Mouse (Mus musculus) gastrocnemius, adult 8-10 months (tissue): ENCODE measurements at regions not wholly inside any gene's neighbourhood (a gene's known extent, or its start where the extent isn't known, plus 50 kb on each side); places are given as distances from the start of the nearest gene placed in this dataset.

ENCODE experiments used
- DNase-seq, 2 experiments: peaks; one replicate each; pipeline ENCODE4 v3.0.0; 2022; ENCODE audit warnings: low spot score in 2 of 2

- DNase-seq = no peak
Measured at GRCm38 (mm10) chr9:59153945-59154344, 117.7 kb upstream of the Neo1 start.

DNA sequence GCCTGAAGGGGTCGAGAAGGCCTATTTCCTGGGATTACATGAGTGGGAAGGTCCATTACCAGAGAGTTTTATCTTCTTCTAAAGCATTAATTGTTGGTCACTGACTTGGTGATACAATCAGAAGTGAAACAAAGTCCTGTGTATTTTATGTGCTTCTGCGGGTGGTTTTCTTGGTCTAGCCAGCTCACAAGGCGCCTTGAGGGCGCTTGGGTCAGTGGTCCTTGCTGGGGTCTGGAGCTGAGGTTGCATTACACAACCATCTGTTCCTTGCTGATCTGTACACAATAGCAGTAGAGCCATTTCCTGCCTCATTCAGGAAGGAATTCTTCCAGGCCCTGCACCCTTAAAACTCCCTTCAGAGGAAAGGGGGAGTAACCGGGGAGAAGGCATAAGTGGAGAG, 116.9 kb upstream of the Neo1 start:
- no peak for DNase-seq

DNA sequence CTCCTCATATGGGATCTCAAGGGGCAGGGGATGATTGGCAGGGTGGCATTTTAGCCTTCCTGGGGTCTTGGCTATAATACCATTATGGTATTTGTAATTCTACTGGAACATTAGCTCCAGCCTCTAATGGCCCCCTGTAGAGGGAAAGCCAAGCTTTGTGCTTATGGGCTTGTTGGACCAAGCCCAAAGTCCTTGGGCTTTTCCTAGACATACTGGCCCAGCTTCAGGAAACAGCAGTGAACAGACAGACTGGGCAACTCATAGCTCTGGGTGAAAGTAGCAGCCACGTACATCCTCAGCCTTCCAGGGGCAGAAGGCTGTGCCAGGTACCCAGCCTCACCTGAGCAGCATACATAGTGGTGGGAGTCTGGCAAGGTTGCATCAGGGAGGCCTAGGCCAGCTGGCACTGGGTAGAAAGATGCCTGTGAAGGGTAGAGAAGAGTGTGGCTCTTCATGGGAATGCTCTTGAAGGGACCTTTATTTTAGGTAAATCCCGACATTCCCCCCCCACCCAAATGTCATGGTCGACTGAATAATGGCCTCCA, 108.1 kb upstream of the Neo1 start:
- DNase-seq = no peak

- no peak for DNase-seq
Measured at GRCm38 (mm10) chr9:59143610-59144009, 107.4 kb upstream of the Neo1 start.

- peak; percentile 43 to 54 for DNase-seq
Measured at GRCm38 (mm10) chr9:59134171-59135041, 98.2 kb upstream of the Neo1 start.

DNA sequence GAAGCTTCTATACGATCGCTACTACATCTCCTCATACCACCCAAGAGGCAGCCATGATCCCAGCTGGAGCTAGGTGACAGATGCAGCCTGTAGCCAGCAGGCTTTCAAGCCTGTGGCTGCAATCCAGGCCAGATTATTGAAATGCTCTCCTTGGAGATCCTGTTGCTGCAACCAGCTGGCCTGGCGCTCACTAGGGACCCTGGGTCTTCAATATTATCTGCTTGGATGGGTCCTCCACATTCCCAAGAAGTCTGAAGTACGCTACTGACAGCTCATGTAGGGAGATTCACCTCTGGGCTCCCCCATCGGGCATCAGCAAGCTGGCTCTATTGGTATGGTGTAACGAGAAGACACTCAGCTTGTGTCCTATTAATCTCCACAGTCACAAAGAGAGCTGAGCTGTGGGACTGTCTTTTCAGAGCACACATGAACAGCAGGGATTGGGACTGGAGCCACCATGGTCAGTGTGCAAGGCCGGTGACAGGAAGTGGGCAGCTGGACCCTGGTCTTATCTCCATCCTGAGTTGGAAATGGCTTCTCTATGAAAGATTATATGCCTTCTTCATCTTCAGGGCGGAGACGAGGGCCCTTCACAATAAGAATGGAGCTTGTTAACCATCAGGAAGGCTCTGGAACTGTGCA, 93.6 kb upstream of the Neo1 start:
- DNase-seq = peak in 1 of 2 experiments; percentile 6

DNA sequence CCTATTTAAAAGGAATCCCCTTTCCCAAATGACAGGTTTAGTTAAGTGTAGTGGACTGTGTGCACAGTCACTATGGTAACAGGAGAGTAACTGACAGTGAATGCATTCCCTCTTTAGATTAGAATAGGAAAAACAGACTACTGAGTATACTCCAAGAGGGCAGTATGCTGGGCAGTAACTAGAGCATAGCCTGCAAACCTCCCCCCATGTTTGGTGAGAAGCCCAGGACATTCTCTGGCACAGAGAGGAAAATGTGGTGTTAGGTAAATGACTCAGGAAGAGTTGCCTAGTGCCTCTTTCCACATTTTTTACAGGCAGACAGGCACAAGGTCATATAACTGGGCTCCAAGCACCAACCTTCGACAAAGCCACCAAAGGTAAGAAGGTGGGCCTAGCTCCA, 93.0 kb upstream of the Neo1 start:
- DNase-seq = no peak

GRCm38 (mm10) chr9:59128023-59128422, 91.8 kb upstream of the Neo1 start:
- DNase-seq = no peak

- DNase-seq = no peak
Measured at GRCm38 (mm10) chr9:59125886-59126285, 89.6 kb upstream of the Neo1 start.

DNA sequence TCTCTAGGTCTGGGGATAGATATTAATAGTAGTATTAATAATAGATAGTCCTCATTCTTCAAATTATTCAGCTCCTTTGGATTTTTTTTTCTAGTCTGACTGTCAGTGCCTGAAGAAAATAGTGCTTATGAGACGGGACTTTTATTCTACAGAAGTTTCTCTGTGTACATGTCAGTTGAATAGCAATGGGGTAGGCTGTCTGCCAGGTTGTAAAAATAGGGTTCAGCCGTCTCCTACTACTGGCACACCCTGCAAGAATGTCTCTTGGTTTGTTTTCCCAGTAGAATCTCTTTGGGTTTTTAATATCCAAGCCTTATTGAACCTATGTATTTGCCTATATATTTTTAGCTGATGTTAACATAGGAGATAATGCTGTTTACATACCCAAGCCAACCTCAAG, 80.3 kb upstream of the Neo1 start:
- DNase-seq = no peak

- DNase-seq = no peak
Measured at GRCm38 (mm10) chr9:59113859-59114258, 77.6 kb upstream of the Neo1 start.

GRCm38 (mm10) chr9:59099738-59100137, 63.5 kb upstream of the Neo1 start:
- no peak for DNase-seq

GRCm38 (mm10) chr9:59097564-59097963, 61.3 kb upstream of the Neo1 start:
- no peak for DNase-seq

- peak in 1 of 2 experiments; percentile 31 for DNase-seq
Measured at GRCm38 (mm10) chr9:59096551-59097268, 60.5 kb upstream of the Neo1 start.

GRCm38 (mm10) chr9:59095626-59096025, 59.4 kb upstream of the Neo1 start:
- DNase-seq = peak in 1 of 2 experiments; percentile 32

- no peak for DNase-seq
Measured at GRCm38 (mm10) chr9:59094106-59094505, 57.9 kb upstream of the Neo1 start.

GRCm38 (mm10) chr9:59091179-59091578, 54.9 kb upstream of the Neo1 start:
- peak in 1 of 2 experiments; percentile 25 for DNase-seq

- no peak for DNase-seq
Measured at GRCm38 (mm10) chr9:59087704-59088103, 51.5 kb upstream of the Neo1 start.

DNA sequence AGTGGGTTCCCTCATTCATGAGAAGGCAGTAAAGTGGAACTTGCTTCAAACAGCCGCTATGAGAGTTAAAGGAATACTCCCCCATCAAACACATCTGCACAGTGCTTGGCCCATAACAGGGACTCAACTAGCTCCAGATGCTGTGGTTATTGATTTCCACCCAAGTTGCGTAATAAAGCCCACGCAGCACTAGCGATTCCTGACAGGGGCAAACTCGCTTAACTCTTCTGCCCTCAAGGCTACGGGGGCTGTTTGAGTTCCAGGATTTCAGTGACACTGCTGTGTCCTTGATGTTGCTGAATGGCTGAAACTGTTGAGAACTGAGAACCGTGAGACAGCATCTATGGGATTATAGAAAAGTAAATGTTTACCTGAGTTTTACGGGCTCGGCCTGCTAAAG, 50.9 kb upstream of the Neo1 start:
- DNase-seq = no peak

DNA sequence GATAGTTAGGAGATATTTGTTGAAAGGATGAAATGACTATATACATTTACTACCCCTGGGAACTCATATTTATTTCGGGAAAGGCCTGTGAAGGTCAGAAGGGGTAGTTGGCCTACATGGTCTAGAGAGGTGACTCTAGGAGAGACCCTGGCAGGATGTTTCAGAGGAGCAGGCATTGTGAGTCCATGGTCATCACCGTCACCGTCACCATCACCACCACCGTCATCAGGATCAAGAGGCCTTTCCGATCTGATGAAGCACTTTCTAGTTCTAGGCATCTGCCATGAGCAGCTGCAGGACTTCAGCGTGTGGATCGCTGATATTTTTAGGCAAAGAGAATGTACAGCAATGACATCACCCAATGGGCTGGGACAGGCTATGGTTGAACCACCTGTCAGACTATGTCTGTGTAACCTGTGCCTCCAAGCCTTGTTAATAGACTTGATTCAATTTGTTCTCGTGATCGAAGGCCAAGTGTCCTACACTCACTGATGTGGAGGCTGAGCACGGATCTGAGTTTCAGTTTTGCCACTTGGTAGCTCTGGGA, 50.4 kb upstream of the Neo1 start:
- DNase-seq = no peak
